Mouse (Mus musculus): ENCODE data around the gene Ifna14. TPM values are rescaled to one million over a fixed set of nuclear protein-coding genes. Genes with fewer than 3 reads are reported as not detected.

The Ifna14 gene
- polyA plus RNA-seq, 1 experiment from 2014 or later, result not detected

- no peak overlapping the region for H3K27ac ChIP-seq (replicated peaks)
- no peak for ATAC-seq (ENCODE audit: extremely low read depth, insufficient number of reproducible peaks, low FRiP score, low TSS enrichment)
- 0 out of 2 replicates have a peak, but pooled peaks cover 6% of the 10 kb centered on the region for H3K4me1 ChIP-seq
- no peak overlapping the region for H3K4me2 ChIP-seq
- WGBS, result 64% methylated on average over 1 of the region's 1 CpGs
- H3K36me3 ChIP-seq, result no peaks in the 10 kb centered on the region
- no peaks in the 10 kb centered on the region for H3K27me3 ChIP-seq (replicated peaks)
- no peak overlapping the region for H3K9ac ChIP-seq
- H3K4me3 ChIP-seq, result no peak overlapping the region
- no peaks in the 10 kb centered on the region for H3K9me3 ChIP-seq
Observed at GRCm38 (mm10) chr4:88534903-88535302, 36.7 kb downstream of the Ifna14 start.

- H3K4me3 ChIP-seq, result no peak overlapping the region
- H3K9ac ChIP-seq, result no peak overlapping the region
- 96% methylated on average over 2 of the region's 2 CpGs for WGBS
- no peaks in the 10 kb centered on the region for H3K27me3 ChIP-seq (replicated peaks)
- no peaks in the 10 kb centered on the region for H3K9me3 ChIP-seq
- H3K27ac ChIP-seq (replicated peaks), result no peak overlapping the region
- ATAC-seq (ENCODE audit: extremely low read depth, insufficient number of reproducible peaks, low FRiP score, low TSS enrichment), result no peak
- no peaks in the 10 kb centered on the region for H3K36me3 ChIP-seq
- H3K4me1 ChIP-seq, result 0 out of 2 replicates have a peak, but pooled peaks cover 6% of the 10 kb centered on the region
- no peak overlapping the region for H3K4me2 ChIP-seq
Observed at GRCm38 (mm10) chr4:88533499-88533898, 38.1 kb downstream of the Ifna14 start.

GRCm38 (mm10) chr4:88530892-88531291, 40.7 kb downstream of the Ifna14 start:
- H3K4me1 ChIP-seq, result no peaks in the 10 kb centered on the region
- 66% methylated on average over 2 of the region's 2 CpGs for WGBS
- no peak for ATAC-seq (ENCODE audit: extremely low read depth, insufficient number of reproducible peaks, low FRiP score, low TSS enrichment)
- no peak overlapping the region for H3K27ac ChIP-seq (replicated peaks)
- no peaks in the 10 kb centered on the region for H3K27me3 ChIP-seq (replicated peaks)
- H3K4me2 ChIP-seq, result no peak overlapping the region
- no peak overlapping the region for H3K4me3 ChIP-seq
- H3K36me3 ChIP-seq, result no peaks in the 10 kb centered on the region
- no peaks in the 10 kb centered on the region for H3K9me3 ChIP-seq
- H3K9ac ChIP-seq, result no peak overlapping the region

GRCm38 (mm10) chr4:88530271-88530670, 41.3 kb downstream of the Ifna14 start:
- H3K9ac ChIP-seq, result no peak overlapping the region
- H3K4me3 ChIP-seq, result no peak overlapping the region
- H3K36me3 ChIP-seq, result no peaks in the 10 kb centered on the region
- 70% methylated on average over 4 of the region's 4 CpGs for WGBS
- ATAC-seq (ENCODE audit: extremely low read depth, insufficient number of reproducible peaks, low FRiP score, low TSS enrichment), result no peak
- H3K4me2 ChIP-seq, result no peak overlapping the region
- H3K9me3 ChIP-seq, result no peaks in the 10 kb centered on the region
- H3K27me3 ChIP-seq (replicated peaks), result no peaks in the 10 kb centered on the region
- no peak overlapping the region for H3K27ac ChIP-seq (replicated peaks)
- H3K4me1 ChIP-seq, result no peaks in the 10 kb centered on the region

- Histone ChIP-seq H3K27me3 (replicated peaks) (peaks cover 2% of the 10 kb centered on the region; the same call in 1 of the 2 replicates), H3K9me3 (no peaks in the 10 kb centered on the region), H3K9ac (no peak overlapping the region), H3K4me2 (no peak overlapping the region), H3K4me3 (no peak overlapping the region), H3K4me1 (no peaks in the 10 kb centered on the region), H3K27ac (replicated peaks) (no peak overlapping the region), H3K36me3 (no peaks in the 10 kb centered on the region)
- no peak for ATAC-seq (ENCODE audit: extremely low read depth, insufficient number of reproducible peaks, low FRiP score, low TSS enrichment)
- 69% methylated on average over 5 of the region's 5 CpGs for WGBS
Observed at GRCm38 (mm10) chr4:88526379-88527049, 45.1 kb downstream of the Ifna14 start.

- H3K4me1 ChIP-seq, result no peaks in the 10 kb centered on the region
- H3K9me3 ChIP-seq, result no peaks in the 10 kb centered on the region
- WGBS, result 64% methylated on average over 3 of the region's 3 CpGs
- H3K36me3 ChIP-seq, result no peaks in the 10 kb centered on the region
- no peak overlapping the region for H3K4me3 ChIP-seq
- no peak overlapping the region for H3K9ac ChIP-seq
- H3K4me2 ChIP-seq, result no peak overlapping the region
- no peak for ATAC-seq (ENCODE audit: extremely low read depth, insufficient number of reproducible peaks, low FRiP score, low TSS enrichment)
- peaks cover 6% of the 10 kb centered on the region; the same call in 1 of the 2 replicates for H3K27me3 ChIP-seq (replicated peaks)
- no peak overlapping the region for H3K27ac ChIP-seq (replicated peaks)
Observed at GRCm38 (mm10) chr4:88525393-88525792, 46.2 kb downstream of the Ifna14 start.

- Histone ChIP-seq H3K4me3 (no peak overlapping the region), H3K9me3 (no peaks in the 10 kb centered on the region), H3K9ac (no peak overlapping the region), H3K4me1 (peaks cover 9% of the 10 kb centered on the region), H3K27ac (replicated peaks) (no peak overlapping the region), H3K27me3 (replicated peaks) (peaks cover 6% of the 10 kb centered on the region; the same call in 1 of the 2 replicates), H3K4me2 (no peak overlapping the region), H3K36me3 (no peaks in the 10 kb centered on the region)
- no peak for ATAC-seq (ENCODE audit: extremely low read depth, insufficient number of reproducible peaks, low FRiP score, low TSS enrichment)
Observed at GRCm38 (mm10) chr4:88523241-88523640, 48.4 kb downstream of the Ifna14 start.

GRCm38 (mm10) chr4:88522674-88523073, 48.9 kb downstream of the Ifna14 start, which contains the start of gene Ifnb1:
Gene Ifnb1, minus strand, starts transcription at chr4:88522774.
- ATAC-seq (ENCODE audit: extremely low read depth, insufficient number of reproducible peaks, low FRiP score, low TSS enrichment), result no peak
- H3K4me2 ChIP-seq, result no peak within 1 kb of the TSS
- H3K4me1 ChIP-seq, result peaks cover 9% of the 10 kb centered on the region
- no peaks in the 10 kb centered on the region for H3K36me3 ChIP-seq
- H3K9me3 ChIP-seq, result no peaks in the 10 kb centered on the region
- peaks cover 6% of the 10 kb centered on the region; the same call in 1 of the 2 replicates for H3K27me3 ChIP-seq (replicated peaks)
- H3K9ac ChIP-seq, result no peak within 1 kb of the TSS
- no peak within 1 kb of the TSS for H3K4me3 ChIP-seq
- 75% methylated on average over 4 of the region's 4 CpGs for WGBS
- no peak within 1 kb of the TSS for H3K27ac ChIP-seq (replicated peaks)

Other genes with a start within 250 kb of the Ifna14 start
- gene Hacd4, start 132.9 kb downstream of the Ifna14 start, polyA plus RNA-seq (2015; fragmentation: Nextera tagmentation; extraction: Ambion mirVana), result 9.3 and 10.4 TPM in 2 replicates
- gene Ifnb1, start 49.0 kb downstream of the Ifna14 start, polyA plus RNA-seq (2015; fragmentation: Nextera tagmentation; extraction: Ambion mirVana), result not detected in 2 replicates
- not detected in 2 replicates for gene Ifna15, start 13.6 kb downstream of the Ifna14 start, polyA plus RNA-seq (2015; fragmentation: Nextera tagmentation; extraction: Ambion mirVana)
- gene Ifna9, start 20.6 kb upstream of the Ifna14 start, polyA plus RNA-seq (2015; fragmentation: Nextera tagmentation; extraction: Ambion mirVana), result not detected in 2 replicates
- not detected in 2 replicates for gene Ifna12, start 31.6 kb upstream of the Ifna14 start, polyA plus RNA-seq (2015; fragmentation: Nextera tagmentation; extraction: Ambion mirVana)
- not detected in 2 replicates for gene C87499, start 62.6 kb upstream of the Ifna14 start, polyA plus RNA-seq (2015; fragmentation: Nextera tagmentation; extraction: Ambion mirVana)
- gene Ifna13, start 72.7 kb upstream of the Ifna14 start, polyA plus RNA-seq (2015; fragmentation: Nextera tagmentation; extraction: Ambion mirVana), result not detected in 2 replicates
- gene Ifna16, start 105.1 kb upstream of the Ifna14 start, polyA plus RNA-seq (2015; fragmentation: Nextera tagmentation; extraction: Ambion mirVana), result not detected in 2 replicates
- not detected in 2 replicates for gene Ifna2, start 112.1 kb upstream of the Ifna14 start, polyA plus RNA-seq (2015; fragmentation: Nextera tagmentation; extraction: Ambion mirVana)
- not detected in 2 replicates for gene Ifnab, start 119.6 kb upstream of the Ifna14 start, polyA plus RNA-seq (2015; fragmentation: Nextera tagmentation; extraction: Ambion mirVana)
- gene Gm26566, start 150.0 kb upstream of the Ifna14 start, polyA plus RNA-seq (2015; fragmentation: Nextera tagmentation; extraction: Ambion mirVana), result 0.33 and 0.84 TPM in 2 replicates
- 70.7 and 76.5 TPM in 2 replicates for gene Klhl9, start 150.7 kb upstream of the Ifna14 start, polyA plus RNA-seq (2015; fragmentation: Nextera tagmentation; extraction: Ambion mirVana)
- gene Gm13271, start 183.1 kb upstream of the Ifna14 start, polyA plus RNA-seq (2015; fragmentation: Nextera tagmentation; extraction: Ambion mirVana), result not detected in 2 replicates
- gene Gm13283, start 188.3 kb upstream of the Ifna14 start, polyA plus RNA-seq (2015; fragmentation: Nextera tagmentation; extraction: Ambion mirVana), result 0.20 and 0.31 TPM in 2 replicates
- 0.29 TPM in 1 of 2 replicates, not detected in the other for gene Gm13290, start 202.0 kb upstream of the Ifna14 start, polyA plus RNA-seq (2015; fragmentation: Nextera tagmentation; extraction: Ambion mirVana)
- gene Gm13289, start 205.1 kb upstream of the Ifna14 start, polyA plus RNA-seq (2015; fragmentation: Nextera tagmentation; extraction: Ambion mirVana), result not detected in 2 replicates
- not detected in 2 replicates for gene Gm13272, start 208.1 kb upstream of the Ifna14 start, polyA plus RNA-seq (2015; fragmentation: Nextera tagmentation; extraction: Ambion mirVana)
- gene Ifnz, start 210.3 kb upstream of the Ifna14 start, polyA plus RNA-seq (2015; fragmentation: Nextera tagmentation; extraction: Ambion mirVana), result not detected in 2 replicates
- gene Gm13276, start 213.9 kb upstream of the Ifna14 start, polyA plus RNA-seq (2015; fragmentation: Nextera tagmentation; extraction: Ambion mirVana), result not detected in 2 replicates
- not detected in 2 replicates for gene Gm13277, start 216.8 kb upstream of the Ifna14 start, polyA plus RNA-seq (2015; fragmentation: Nextera tagmentation; extraction: Ambion mirVana)
- not detected in 2 replicates for gene Gm13278, start 219.8 kb upstream of the Ifna14 start, polyA plus RNA-seq (2015; fragmentation: Nextera tagmentation; extraction: Ambion mirVana)
- not detected in 2 replicates for gene Gm13275, start 222.7 kb upstream of the Ifna14 start, polyA plus RNA-seq (2015; fragmentation: Nextera tagmentation; extraction: Ambion mirVana)
- not detected in 2 replicates for gene Gm13279, start 225.6 kb upstream of the Ifna14 start, polyA plus RNA-seq (2015; fragmentation: Nextera tagmentation; extraction: Ambion mirVana)
- 0.68 and 0.82 TPM in 2 replicates for gene Gm13285, start 227.9 kb upstream of the Ifna14 start, polyA plus RNA-seq (2015; fragmentation: Nextera tagmentation; extraction: Ambion mirVana)
- gene Gm13287, start 231.5 kb upstream of the Ifna14 start, polyA plus RNA-seq (2015; fragmentation: Nextera tagmentation; extraction: Ambion mirVana), result not detected in 2 replicates
- gene Gm13288, start 233.7 kb upstream of the Ifna14 start, polyA plus RNA-seq (2015; fragmentation: Nextera tagmentation; extraction: Ambion mirVana), result not detected in 2 replicates
- gene Ifna7, start 244.4 kb upstream of the Ifna14 start, polyA plus RNA-seq (2015; fragmentation: Nextera tagmentation; extraction: Ambion mirVana), result not detected in 2 replicates
- not detected in 2 replicates for gene Ifna11, start 248.2 kb upstream of the Ifna14 start, polyA plus RNA-seq (2015; fragmentation: Nextera tagmentation; extraction: Ambion mirVana)

All from heart, embryonic 13.5 days (tissue).